Mouse (Mus musculus) cerebellum, adult 18-20 months (tissue): ENCODE data around the gene Senp1.

Experiments used
- DNase-seq, 2 experiments: peaks; one replicate each; pipeline ENCODE4 v3.0.0; 2021

The Senp1 gene

GRCm38 (mm10) chr15:98043967-98044366 lies 49.6 kb downstream of the Senp1 start:
- DNase-seq: no peak

GRCm38 (mm10) chr15:98042508-98042907 lies 51.0 kb downstream of the Senp1 start:
- no peak for DNase-seq

GRCm38 (mm10) chr15:98039682-98040081 lies 53.9 kb downstream of the Senp1 start:
- DNase-seq: no peak

GRCm38 (mm10) chr15:98036578-98036977 lies 57.0 kb downstream of the Senp1 start:
- DNase-seq: no peak

GRCm38 (mm10) chr15:98035076-98035755 lies 58.3 kb downstream of the Senp1 start:
- no peak for DNase-seq

GRCm38 (mm10) chr15:98033233-98033748 lies 60.3 kb downstream of the Senp1 start:
- DNase-seq: no peak

GRCm38 (mm10) chr15:98029798-98030197 lies 63.7 kb downstream of the Senp1 start:
- DNase-seq: no peak

GRCm38 (mm10) chr15:98026967-98027904 lies 66.3 kb downstream of the Senp1 start:
- DNase-seq: no peak

- no peak for DNase-seq
Measured at GRCm38 (mm10) chr15:98025611-98026010, 67.9 kb downstream of the Senp1 start.

- no peak for DNase-seq
Measured at GRCm38 (mm10) chr15:98023137-98023536, 70.4 kb downstream of the Senp1 start.

GRCm38 (mm10) chr15:98021886-98022285 lies 71.7 kb downstream of the Senp1 start:
- DNase-seq: no peak

- DNase-seq: no peak
Measured at GRCm38 (mm10) chr15:98019047-98019446, 74.5 kb downstream of the Senp1 start.

GRCm38 (mm10) chr15:98017925-98018324 lies 75.6 kb downstream of the Senp1 start:
- DNase-seq: no peak

- no peak for DNase-seq
Measured at GRCm38 (mm10) chr15:98012810-98013209, 80.7 kb downstream of the Senp1 start.

GRCm38 (mm10) chr15:98005181-98005580 lies 88.4 kb downstream of the Senp1 start:
- DNase-seq: no peak

GRCm38 (mm10) chr15:98004740-98005159 lies 88.8 kb downstream of the Senp1 start:
- DNase-seq: no peak

GRCm38 (mm10) chr15:98003822-98004739 lies 89.5 kb downstream of the Senp1 start, which contains the start of gene Col2a1:
Col2a1 (minus strand) TSS chr15:98004695.
- peak in 1 of 2 experiments; percentile 25 for DNase-seq

- DNase-seq: no peak
Measured at GRCm38 (mm10) chr15:98002991-98003821, 90.3 kb downstream of the Senp1 start.

GRCm38 (mm10) chr15:98002113-98002990 lies 91.2 kb downstream of the Senp1 start:
- no peak for DNase-seq

- DNase-seq: no peak
Measured at GRCm38 (mm10) chr15:98001321-98002112, 92.0 kb downstream of the Senp1 start.
